Mouse (Mus musculus) megakaryocyte, embryonic 14.5 days (primary cell): ENCODE results near the gene Becn1.

Experiments
- FLI1 ChIP-seq: IDR thresholded peaks from 2 replicates; pipeline ENCODE4 v1.6.1; 2012; ENCODE audit warnings: low read length, inconsistent platforms, mixed read lengths
- GATA1 ChIP-seq: IDR thresholded peaks from 3 replicates; pipeline ENCODE4 v1.6.1; 2012; ENCODE audit warnings: mixed read lengths, low read length, inconsistent platforms, borderline replicate concordance

GRCm38 (mm10) chr11:101349216-101349615 is 47.1 kb upstream of the Becn1 start:
- TF ChIP-seq GATA1 (no peak), FLI1 (no peak)
